Mouse (Mus musculus) heart, postnatal 0 days (tissue): ENCODE measurements around the gene Ndufc1. TPM values are rescaled to one million over a fixed set of nuclear protein-coding genes. Genes with fewer than 3 reads are reported as not detected.

Experiments used
- ATAC-seq: fragments of 200-750 bp; cut with Nextera tagmentation; 2 replicates; pipeline ENCODE4 v1.8.0; 2017; ENCODE audit warnings: low read depth, moderate number of reproducible peaks, moderate library complexity; ENCODE audit not compliant: insufficient read depth
- DNase-seq: peaks from one replicate; pipeline ENCODE4 v3.0.0-alpha.2; 2016; ENCODE audit warnings: low spot score
- H3K27ac ChIP-seq: fragments of 300-500 bp; sonication (generic); 2 replicates; pipeline ENCODE4 v1.5.1; 2014; ENCODE audit warnings: low read depth, mild to moderate bottlenecking
- H3K27me3 ChIP-seq: fragments of 300-500 bp; sonication (generic); 2 replicates; pipeline ENCODE4 v1.6.1; 2014; ENCODE audit warnings: low read length, mixed read lengths; ENCODE audit not compliant: control insufficient read depth, insufficient read depth
- H3K36me3 ChIP-seq: fragments of 300-500 bp; sonication (generic); replicated peaks from 2 replicates; pipeline ENCODE4 v1.6.1; 2014; ENCODE audit warnings: low read length, mixed read lengths; ENCODE audit not compliant: control insufficient read depth, insufficient read depth
- H3K4me1 ChIP-seq: fragments of 300-500 bp; sonication (generic); 2 replicates; pipeline ENCODE4 v1.6.1; 2014; ENCODE audit warnings: antibody characterized with exemption; ENCODE audit not compliant: control insufficient read depth, insufficient read depth
- H3K4me2 ChIP-seq: fragments of 300-500 bp; sonication (generic); 2 replicates; pipeline ENCODE4 v1.6.1; 2014; ENCODE audit warnings: low read depth, mild to moderate bottlenecking, low read length, moderate library complexity
- H3K4me3 ChIP-seq: fragments of 300-500 bp; sonication (generic); 2 replicates; pipeline ENCODE4 v1.5.1; 2014; ENCODE audit warnings: low read depth, low read length
- H3K9ac ChIP-seq: fragments of 300-500 bp; sonication (generic); replicated peaks from 2 replicates; pipeline ENCODE4 v1.6.1; 2014; ENCODE audit warnings: low read depth, low read length, mixed read lengths
- H3K9me3 ChIP-seq: fragments of 300-500 bp; sonication (generic); replicated peaks from 2 replicates; pipeline ENCODE4 v1.6.1; 2016; ENCODE audit warnings: low read length; ENCODE audit not compliant: control insufficient read depth
- CTCF ChIP-seq: IDR thresholded peaks from 2 replicates; pipeline ENCODE4 v1.5.1; 2016; ENCODE audit warnings: antibody characterized with exemption, control low read depth, low read depth
- EP300 ChIP-seq: IDR thresholded peaks from 2 replicates; pipeline ENCODE4 v1.6.1; 2016; ENCODE audit warnings: antibody characterized with exemption, low read depth
- whole genome bisulfite sequencing: fragments of 180-500 bp; shearing (Covaris S2); extraction: QIAGEN DNeasy Blood & Tissue Kit; methylation state at CpG from one replicate; pipeline ENCODE4 v1.1.7; 2014; 5-methylcytosine and 5-hydroxymethylcytosine counted together
- polyA plus RNA-seq: library from polyadenylated mRNA; unstranded; fragments of >200 nt; fragmentation: Nextera tagmentation; extraction: Ambion mirVana; gene quantifications from 2 replicates; pipeline ENCODE4 v1.2.1, GENCODE M21; 2015
- total RNA-seq: library from RNA; depleted of rRNA; stranded (reverse); fragments of >200 nt; gene quantifications from 2 replicates; pipeline ENCODE4 v1.2.3, GENCODE M21; 2014; ENCODE audit warnings: low replicate concordance

Ndufc1 gene
- total and polyA plus RNA-seq, 2 experiments from 2014 or later: 459 to 3,223 TPM

DNA sequence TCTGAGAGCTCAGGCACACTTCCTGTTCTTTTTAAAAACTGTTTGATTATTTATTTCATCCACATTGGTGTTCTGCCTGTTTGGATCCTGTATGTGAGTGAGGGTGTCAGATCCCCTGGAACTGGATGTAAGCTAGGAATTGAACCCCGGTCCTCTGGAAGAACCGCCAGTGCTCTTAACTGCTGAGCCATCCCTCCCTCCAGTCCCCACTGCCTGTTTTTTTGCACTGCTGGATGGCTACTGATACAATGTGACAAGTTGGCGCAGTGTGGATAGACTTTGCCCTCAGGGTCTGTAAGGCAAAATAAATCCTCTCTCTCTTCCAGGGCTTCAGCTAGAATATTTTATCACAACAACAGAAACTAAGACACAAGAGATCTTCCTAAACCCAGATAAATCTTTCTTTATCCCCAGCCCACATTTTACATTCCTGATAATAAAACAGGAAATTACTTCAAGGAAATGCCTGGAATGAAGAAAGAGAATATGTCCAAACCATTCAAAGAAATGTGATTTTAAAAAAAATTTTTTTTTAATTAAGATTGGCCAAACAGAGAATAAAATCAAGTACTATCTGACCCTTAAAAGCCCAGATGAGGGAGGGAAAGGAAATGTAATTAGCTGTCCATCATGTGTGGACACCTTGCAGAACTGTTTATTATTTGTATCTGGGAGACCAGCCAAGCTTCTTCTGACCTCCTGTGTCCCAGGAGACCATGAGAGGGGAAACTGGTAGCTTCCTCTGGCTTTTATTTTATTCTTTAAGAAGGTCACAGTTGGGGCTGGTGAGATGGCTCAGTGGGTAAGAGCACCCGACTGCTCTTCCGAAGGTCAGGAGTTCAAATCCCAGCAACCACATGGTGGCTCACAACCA, 28.8 kb downstream of the Ndufc1 start:
- no peak overlapping the region for H3K9ac ChIP-seq
- H3K27me3 ChIP-seq: no peaks in the 10 kb centered on the region
- H3K36me3 ChIP-seq: no peaks in the 10 kb centered on the region
- ATAC-seq (no peak; the same call in 1 of the 2 replicates), DNase-seq (no peak)
- 63% methylated on average over 5 of the region's 5 CpGs for WGBS
- no peak overlapping the region for H3K4me2 ChIP-seq
- H3K27ac ChIP-seq: no peak overlapping the region
- no peak overlapping the region for H3K4me3 ChIP-seq
- TF ChIP-seq CTCF (no peak), EP300 (no peak)
- peaks cover 4% of the 10 kb centered on the region; the same call in 1 of the 2 replicates for H3K4me1 ChIP-seq
- H3K9me3 ChIP-seq: no peaks in the 10 kb centered on the region

DNA sequence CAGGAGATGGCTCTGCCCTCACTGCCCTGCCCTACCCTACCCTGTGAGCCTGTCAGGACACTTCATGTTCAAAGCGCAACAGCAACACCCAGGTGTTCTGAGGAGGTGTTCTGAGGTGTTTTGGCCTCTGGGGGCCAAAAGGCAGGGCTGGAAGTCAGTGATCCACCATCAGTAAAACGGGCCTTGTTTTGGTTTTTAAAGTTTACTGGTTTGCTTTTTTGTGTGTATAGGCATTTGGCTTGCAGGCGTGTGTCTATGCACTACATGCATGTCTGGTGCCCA, 30.2 kb downstream of the Ndufc1 start:
- peaks cover 4% of the 10 kb centered on the region; the same call in 1 of the 2 replicates for H3K4me1 ChIP-seq
- DNase-seq: no peak
- WGBS: 77% methylated on average over 3 of the region's 3 CpGs

DNA sequence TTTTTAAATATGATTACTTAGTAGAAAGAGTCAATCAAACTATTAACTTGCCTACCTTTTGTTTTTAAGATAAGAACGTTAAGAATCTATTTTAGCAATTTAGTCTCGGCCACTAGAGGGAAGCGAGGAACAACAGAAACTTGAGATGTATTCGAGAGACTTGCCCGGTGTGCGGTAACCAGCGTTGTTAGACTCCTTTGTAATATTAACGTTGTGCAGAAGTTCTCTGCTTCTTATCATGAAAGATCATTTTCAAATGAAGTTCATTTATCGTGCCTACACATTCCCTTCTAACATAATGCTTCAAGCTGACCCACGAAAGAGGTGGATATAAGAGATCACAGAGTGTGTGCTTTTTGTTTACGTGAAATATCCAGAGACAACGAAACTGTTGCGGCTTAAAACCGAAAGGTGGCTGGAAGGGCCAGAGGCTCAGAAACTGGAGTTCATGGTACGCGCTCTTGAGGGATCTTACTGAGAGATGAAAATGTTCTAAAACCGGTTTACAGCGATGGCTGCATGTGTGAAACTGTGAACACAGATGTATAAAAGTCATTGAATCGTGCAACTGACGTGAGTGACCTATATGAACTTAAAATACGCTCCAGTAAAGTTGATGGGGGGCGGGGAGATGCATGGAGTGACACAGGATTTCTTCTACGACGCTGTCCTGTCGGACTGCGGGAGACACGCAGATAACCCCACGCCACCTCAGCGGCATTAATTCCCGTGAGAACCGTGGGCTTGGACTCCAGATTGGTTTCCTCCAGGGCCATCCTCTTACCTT, 30.7 kb downstream of the Ndufc1 start:
- Histone ChIP-seq H3K9me3 (no peaks in the 10 kb centered on the region), H3K4me3 (peak overlapping the region; percentile 51), H3K27me3 (no peaks in the 10 kb centered on the region), H3K4me2 (peak overlapping the region; percentile 62), H3K27ac (no peak overlapping the region; the same call in 1 of the 2 replicates), H3K36me3 (no peaks in the 10 kb centered on the region), H3K9ac (peak overlapping the region; percentile 51), H3K4me1 (peaks cover 4% of the 10 kb centered on the region; the same call in 1 of the 2 replicates)
- 25% methylated on average over 31 of the region's 31 CpGs for WGBS
- TF ChIP-seq CTCF (peak; percentile 56), EP300 (no peak)
- ATAC-seq (peak; percentile 25), DNase-seq (peak; percentile 61)

More for the DNA sequence above, 30.2 kb downstream of the Ndufc1 start:
- TF ChIP-seq CTCF: no peak
- TF ChIP-seq EP300: no peak
- Histone ChIP-seq H3K27me3 (no peaks in the 10 kb centered on the region), H3K27ac (no peak overlapping the region), H3K36me3 (no peaks in the 10 kb centered on the region), H3K9ac (0 out of 2 replicates have a peak overlapping the region, but pooled peaks have one; percentile 51), H3K4me3 (peak overlapping the region; percentile 51), H3K4me2 (peak overlapping the region; percentile 62), H3K9me3 (no peaks in the 10 kb centered on the region)
- no peak for ATAC-seq

DNA sequence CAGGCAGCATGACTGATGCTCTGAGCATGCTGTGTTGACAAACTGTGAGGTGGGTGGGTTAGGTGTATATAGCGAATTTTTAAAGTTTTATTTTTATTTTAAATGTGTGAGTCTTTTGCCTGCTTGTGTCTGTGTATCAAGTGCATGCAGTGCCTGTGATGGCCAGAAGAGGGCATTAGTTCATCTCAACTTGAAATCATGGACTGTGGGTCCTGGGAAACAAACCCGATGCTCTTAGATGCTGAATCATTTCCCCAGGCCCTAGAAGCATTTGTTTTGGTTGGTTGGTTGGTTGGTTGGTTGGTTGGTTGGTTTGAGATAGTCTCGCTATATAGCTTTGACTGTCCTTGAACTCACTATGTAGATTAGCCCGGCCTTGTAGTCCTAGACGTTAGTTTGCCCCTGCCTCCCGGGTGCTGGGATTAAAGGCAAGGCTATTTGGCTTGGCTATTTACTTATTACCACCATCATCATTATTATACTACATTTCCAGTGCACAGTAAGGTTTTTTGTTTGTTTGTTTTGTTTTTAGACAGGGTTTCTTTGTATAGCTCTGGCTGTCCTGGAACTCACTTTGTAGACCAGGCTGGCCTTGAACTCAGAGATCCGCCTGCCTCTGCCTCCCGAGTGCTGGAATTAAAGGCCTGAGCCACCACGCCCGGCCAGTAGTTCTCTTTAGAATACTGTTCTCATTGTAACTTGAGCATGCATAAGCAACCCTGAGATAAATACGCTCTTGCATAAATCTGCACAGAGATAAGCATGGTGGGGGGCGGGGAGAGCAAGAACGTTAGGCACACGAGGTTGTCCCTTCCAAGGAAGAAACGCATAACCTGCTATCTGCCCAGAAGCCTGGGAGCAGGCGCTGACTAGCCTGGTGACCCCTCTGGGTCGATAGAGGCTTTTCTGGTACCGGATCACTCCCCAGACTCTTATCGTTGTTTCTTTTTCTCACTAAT, 33.2 kb downstream of the Ndufc1 start:
- ATAC-seq (no peak), DNase-seq (peak; percentile 20)
- no peak overlapping the region for H3K4me3 ChIP-seq
- H3K27me3 ChIP-seq: no peaks in the 10 kb centered on the region
- peaks cover 4% of the 10 kb centered on the region; the same call in 1 of the 2 replicates for H3K4me1 ChIP-seq
- no peaks in the 10 kb centered on the region for H3K36me3 ChIP-seq
- H3K4me2 ChIP-seq: no peak overlapping the region
- H3K9ac ChIP-seq: no peak overlapping the region
- 73% methylated on average over 19 of the region's 19 CpGs for WGBS
- no peaks in the 10 kb centered on the region for H3K9me3 ChIP-seq
- peak; percentile 56 for TF ChIP-seq CTCF
- no peak for TF ChIP-seq EP300
- H3K27ac ChIP-seq: no peak overlapping the region

DNA sequence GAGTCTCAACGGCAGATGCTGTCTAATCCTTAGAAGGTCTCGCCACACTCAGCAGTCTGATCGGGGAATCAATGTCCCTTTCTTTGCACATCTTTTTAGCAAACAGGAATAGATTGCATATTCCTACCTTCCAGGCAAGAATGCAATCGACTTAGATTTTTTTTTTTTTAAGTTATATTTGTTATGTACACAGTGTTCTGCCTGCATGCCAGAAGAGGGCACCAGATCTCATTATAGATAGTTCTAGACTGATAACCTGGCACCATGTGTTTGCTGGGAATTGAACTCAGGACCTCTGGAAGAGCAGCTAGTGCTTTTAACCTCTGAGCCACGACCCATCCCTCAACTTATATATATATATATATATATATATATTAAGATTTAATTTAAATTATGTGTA, 35.2 kb downstream of the Ndufc1 start:
- H3K4me2 ChIP-seq: no peak overlapping the region
- H3K9ac ChIP-seq: no peak overlapping the region
- no peaks in the 10 kb centered on the region for H3K36me3 ChIP-seq
- 70% methylated on average over 5 of the region's 5 CpGs for WGBS
- ATAC-seq: no peak
- no peak overlapping the region for H3K4me3 ChIP-seq
- TF ChIP-seq CTCF: no peak
- no peak for TF ChIP-seq EP300
- H3K27ac ChIP-seq: no peak overlapping the region
- H3K27me3 ChIP-seq: no peaks in the 10 kb centered on the region
- DNase-seq: no peak
- H3K4me1 ChIP-seq: peaks cover 3% of the 10 kb centered on the region; the same call in 1 of the 2 replicates
- H3K9me3 ChIP-seq: no peaks in the 10 kb centered on the region
